Mouse (Mus musculus) megakaryocyte-erythroid progenitor cell, adult 5-6 weeks (primary cell): ENCODE results near the gene Gnb1. TPM values are rescaled to one million over a fixed set of nuclear protein-coding genes. Genes with fewer than 3 reads are reported as not detected.
A peak's percentile ranks its signal among the peaks of the same experiment; 100 is the strongest.

Source experiments
- ATAC-seq: replicated peaks from 2 replicates; pipeline ENCODE4 v1.8.0; 2016; ENCODE audit warnings: mild to moderate bottlenecking, inconsistent platforms; ENCODE audit not compliant: severe bottlenecking, poor library complexity, low FRiP score, low TSS enrichment
- total RNA-seq, 2 experiments: library from RNA; stranded (forward) in 1 of 2; stranded (reverse) in 1 of 2; fragments of 200-1000, 215-1000 nt in 1 of 2; fragments of >200 nt in 1 of 2; fragmentation: Nextera tagmentation in 1 of 2; gene quantifications; 2 replicates each; pipeline ENCODE4 v1.2.3; 2014 to 2017

Gnb1 gene
- total RNA-seq, 2 experiments from 2014 or later, result 158 to 219 TPM

DNA sequence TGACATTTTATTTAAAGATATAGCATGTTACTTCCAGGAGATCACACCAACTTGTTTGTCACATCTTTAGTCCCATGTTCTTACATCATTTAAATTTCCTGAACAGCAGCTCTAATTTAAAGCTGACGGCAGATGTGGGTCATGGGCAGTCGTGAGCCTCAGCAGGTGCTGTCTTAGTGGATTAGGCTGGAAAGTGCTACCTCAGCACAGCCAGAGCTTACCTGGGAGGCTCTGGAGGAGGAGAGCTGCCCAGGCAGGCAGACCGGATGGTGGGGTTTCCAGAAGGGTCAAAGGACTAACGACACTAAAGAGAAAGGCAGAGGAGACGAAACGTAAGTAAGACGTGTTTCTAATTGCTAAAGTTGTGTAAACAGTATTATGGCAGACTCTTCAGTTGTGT lies 31.2 kb downstream of the Gnb1 start:
- no peak for ATAC-seq

DNA sequence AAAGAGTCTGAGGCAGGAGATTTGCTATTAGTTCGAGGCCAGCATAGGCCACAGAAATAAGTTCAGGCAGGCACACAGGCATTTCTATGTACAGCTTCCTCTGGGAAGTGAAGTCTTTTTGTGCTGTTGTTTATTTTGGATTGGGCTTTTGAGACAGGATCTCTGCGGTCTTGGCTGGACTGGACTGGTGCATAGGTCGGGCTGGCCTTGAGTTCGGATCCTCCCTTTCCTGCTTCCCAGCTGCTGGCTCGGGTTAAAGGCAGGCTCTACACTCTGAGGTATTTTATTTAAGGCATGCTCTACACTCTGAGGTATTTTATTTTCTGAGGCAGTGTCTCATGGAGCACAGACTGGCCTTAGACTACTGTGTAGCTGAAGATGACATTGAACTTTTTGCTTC lies 34.6 kb downstream of the Gnb1 start:
- no peak for ATAC-seq

DNA sequence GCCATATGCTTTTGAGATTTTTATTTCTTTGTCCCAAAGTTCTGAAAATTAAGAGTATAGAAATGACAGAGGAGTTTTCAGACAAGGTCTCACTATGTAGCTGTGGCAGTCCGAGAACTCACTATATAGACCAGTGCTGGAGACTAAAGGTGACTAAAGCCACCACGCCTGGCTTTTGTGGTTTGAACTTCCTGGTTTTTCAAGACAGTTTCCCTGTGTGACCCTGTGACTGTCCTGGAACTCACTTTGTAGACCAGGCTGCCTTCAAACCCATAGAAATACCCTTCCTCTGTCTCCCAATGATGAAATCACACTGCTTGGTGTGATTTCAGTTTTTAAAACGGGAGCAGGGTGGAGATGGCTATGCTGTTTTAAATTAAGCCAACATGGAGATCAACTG lies 38.1 kb downstream of the Gnb1 start:
- no peak for ATAC-seq

DNA sequence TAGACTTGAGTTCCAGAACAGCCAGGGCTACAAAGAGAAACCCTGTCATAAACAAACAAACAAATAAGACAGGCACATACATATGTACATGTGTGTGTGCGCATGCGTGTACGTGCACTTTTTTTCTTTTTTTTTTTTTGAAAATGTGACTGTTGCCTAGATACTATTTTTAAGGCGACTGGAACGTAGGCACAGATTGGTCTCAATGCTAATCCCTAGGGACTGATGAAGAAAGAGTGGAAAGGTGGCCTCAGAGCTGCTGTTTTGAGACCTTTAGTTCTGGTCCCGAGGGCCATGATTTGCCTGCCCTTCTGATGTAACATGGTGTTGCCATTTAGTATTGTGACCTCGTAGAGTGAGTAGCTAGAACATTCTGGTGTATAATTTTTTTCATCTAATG lies 58.8 kb downstream of the Gnb1 start:
- no peak for ATAC-seq

DNA sequence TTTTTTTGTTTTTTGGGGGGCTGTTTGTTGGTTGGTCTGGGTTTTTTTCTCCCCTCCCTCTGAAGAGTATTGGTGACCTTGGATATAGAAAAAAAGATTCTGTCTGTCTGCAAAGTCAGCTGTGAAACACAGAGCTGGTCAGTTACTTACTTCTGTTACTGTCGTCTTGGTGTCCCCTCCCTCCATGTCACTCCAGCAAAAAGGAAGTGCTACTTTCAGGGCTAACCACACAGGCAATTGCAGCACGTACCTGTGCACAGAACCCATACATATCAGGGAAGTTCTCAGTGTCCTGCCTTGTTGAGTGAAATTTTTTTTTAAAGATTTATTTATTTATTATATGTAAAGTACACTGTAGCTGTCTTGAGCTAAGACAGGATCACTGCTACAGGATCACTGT lies 59.3 kb downstream of the Gnb1 start:
- no peak for ATAC-seq

DNA sequence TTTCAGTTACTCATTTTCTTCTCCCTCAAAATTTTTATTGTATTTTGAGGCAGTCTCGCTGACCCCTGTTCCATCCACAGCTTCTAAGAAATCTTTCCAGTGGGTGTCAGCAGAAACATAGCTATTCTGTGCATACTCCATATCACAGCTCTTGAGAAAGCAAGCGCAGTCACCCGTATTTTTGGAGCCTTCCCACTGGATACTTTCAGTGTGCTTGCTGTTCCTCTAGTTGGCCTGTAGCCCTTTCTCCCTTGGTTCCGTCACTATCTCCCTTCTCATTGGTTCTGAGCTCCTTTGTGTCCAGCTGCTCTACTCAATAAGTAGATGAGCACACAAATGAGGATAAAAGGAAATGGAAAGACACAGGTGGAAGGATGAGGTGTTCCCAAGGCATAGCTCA lies 59.9 kb downstream of the Gnb1 start:
- ATAC-seq, result no peak

DNA sequence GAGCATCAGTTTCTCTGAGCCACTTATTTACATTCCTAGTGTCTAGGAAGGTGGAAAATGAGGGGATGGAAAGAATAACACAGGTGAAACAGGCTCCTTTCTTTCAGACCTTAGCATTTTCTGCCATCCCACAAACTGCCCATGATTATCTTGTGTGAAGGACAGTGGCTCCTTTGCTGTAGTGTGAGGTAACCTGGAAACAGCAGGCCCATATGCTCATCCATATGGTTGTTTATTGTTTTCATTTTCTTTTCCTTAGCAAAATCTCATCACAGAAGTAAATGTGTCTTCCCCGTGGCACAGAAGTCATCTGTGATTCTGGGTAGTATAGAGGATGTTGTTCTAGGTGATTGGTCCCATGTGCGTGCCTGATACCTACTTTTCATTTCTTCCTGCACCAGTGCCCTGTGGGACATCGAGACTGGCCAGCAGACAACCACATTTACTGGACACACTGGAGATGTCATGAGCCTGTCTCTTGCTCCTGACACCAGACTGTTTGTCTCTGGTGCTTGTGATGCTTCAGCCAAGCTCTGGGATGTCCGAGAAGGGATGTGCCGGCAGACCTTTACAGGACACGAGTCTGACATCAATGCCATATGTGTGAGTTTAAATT lies 61.9 kb downstream of the Gnb1 start:
- no peak for ATAC-seq

DNA sequence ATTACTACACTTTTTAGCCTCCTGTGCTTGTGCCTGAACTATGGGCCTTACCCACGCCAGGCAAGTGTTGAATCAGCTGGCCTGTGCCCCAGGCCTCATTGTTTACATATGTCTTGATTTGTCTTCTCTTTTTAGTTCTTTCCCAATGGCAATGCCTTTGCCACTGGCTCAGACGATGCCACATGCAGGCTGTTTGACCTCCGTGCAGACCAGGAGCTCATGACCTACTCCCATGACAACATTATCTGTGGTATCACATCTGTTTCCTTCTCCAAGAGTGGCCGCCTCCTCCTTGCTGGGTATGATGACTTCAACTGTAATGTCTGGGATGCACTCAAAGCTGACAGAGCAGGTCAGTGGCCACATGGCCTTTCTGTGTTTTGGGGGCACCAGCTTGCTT lies 63.7 kb downstream of the Gnb1 start:
- peak; percentile 48 for ATAC-seq

DNA sequence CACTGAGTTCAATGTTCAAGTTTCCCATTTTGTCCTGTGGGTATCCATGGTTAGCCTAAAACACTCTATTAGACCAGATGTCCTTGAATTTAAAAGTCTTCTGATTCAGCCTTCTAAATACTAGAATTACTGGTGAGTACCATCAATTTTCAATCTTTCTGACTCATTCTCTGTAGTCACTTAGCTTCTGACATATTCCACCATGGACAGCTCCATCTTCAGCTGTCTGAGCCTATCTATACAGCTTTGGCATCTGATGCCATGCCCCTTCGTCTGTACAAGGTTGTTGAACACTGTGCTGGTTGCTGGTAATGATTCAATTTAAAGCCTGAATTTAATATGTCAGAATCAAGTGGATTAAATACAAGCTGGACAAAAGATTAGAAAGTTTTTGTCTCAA lies 64.3 kb downstream of the Gnb1 start:
- ATAC-seq, result no peak

DNA sequence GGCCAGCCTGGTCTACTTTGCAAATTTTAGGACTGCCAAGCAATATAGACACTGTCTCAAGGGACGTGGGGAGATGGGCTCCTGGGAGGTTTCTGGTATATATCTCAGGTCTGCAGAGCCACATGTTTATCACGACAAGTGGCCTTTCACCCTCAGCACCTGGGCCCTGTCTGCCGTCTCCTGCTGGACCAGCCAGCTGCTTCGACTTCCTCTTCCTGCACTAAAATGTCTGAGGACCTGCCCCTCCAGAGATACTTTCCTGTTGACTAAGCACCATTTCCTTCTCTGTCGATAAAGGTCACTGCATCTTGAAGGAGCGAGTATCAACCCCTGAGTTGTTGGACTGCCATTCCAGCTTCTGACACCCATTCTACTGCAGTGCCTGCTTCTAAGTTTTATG lies 68.3 kb downstream of the Gnb1 start:
- no peak for ATAC-seq

DNA sequence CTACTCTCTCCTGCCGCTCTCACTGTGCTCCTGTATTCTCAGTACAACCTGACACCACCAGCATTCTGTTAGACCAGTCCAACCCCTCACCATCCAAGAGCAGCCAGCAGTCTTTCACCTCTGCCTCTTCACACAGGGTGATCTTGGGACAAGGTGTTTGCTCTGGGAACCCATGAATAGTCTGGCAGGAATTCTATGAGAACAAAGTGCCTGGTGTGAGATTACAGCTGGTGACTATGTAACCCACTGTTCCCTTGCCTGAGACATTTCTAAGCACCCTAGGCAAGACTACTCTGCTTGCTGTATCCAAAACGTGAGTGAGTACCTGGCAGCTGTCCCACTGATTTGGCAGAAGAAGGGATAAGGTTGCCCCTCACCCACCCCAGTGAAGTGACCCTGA lies 69.8 kb downstream of the Gnb1 start:
- ATAC-seq, result no peak

DNA sequence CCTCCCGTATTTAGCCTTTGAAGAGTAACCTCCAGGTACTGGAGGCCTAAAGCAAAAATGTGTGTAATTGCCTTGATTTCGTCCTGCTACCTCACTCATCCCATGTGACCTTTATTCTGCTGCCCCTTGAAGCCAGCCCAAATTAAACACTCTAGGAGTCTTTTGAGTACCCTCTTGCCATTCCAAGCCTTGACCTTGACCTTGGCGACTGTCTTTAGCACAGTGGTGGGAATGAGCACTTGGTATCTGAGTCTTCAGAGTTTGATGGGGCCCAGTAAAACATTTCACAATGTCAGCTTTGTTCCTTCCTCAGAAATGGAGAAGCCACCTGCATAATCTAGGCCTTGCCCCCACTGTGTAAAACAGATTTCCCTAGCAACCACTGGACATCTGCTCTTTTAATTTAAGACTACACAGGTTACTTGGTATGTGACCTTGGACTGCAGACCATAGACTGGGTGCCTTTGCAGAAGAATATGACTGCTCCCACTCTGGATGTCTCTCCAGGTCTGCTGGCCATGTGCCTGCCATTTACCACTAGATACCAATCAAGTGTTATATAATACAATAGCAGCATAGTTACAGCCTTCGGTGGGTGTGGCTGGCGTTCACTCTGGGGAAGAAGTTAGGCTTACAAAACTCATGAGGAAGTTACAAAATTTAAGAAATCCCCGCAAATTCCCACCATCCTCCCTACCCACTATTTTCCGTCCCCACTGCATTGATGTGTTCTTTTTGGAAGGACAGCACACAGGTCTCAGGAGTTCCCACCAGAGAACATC lies 70.7 kb downstream of the Gnb1 start, which contains the start of gene Nadk:
Gene Nadk (plus strand): TSS at position 718 of the 782 bp plus-strand sequence.
- no peak for ATAC-seq

DNA sequence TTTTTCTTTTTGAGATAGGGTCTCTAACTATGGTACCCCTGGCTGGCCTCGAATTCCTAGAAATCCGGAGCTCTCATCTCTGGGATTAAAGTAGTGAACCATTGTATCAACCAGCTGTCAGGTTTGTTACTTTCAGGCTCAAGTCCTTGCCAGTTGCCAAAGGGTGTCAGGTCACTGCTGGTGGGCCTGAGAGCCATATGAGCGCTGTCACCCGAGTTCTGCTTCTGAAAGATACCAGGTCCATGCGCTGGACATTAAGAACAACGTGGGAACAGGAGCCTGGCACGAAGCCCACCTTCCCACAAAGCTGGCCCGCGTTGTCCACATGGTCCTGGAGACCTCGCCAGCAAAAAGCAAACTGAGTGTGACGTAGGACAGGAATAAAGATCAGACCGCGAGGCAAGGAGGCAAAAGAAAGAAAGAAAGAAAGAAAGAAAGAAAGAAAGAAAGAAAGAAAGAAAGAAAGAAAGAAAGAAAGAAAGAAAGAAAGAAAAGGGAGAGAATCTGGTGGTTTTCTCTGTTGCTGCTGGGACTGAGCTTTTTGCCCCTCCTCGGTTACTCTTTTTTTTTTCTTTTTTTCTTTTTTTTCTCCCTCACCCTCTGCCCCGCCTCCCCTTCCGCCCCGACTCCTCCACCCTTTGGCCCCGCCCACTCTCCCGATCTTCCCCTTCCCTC lies 71.7 kb downstream of the Gnb1 start:
- ATAC-seq, result no peak

DNA sequence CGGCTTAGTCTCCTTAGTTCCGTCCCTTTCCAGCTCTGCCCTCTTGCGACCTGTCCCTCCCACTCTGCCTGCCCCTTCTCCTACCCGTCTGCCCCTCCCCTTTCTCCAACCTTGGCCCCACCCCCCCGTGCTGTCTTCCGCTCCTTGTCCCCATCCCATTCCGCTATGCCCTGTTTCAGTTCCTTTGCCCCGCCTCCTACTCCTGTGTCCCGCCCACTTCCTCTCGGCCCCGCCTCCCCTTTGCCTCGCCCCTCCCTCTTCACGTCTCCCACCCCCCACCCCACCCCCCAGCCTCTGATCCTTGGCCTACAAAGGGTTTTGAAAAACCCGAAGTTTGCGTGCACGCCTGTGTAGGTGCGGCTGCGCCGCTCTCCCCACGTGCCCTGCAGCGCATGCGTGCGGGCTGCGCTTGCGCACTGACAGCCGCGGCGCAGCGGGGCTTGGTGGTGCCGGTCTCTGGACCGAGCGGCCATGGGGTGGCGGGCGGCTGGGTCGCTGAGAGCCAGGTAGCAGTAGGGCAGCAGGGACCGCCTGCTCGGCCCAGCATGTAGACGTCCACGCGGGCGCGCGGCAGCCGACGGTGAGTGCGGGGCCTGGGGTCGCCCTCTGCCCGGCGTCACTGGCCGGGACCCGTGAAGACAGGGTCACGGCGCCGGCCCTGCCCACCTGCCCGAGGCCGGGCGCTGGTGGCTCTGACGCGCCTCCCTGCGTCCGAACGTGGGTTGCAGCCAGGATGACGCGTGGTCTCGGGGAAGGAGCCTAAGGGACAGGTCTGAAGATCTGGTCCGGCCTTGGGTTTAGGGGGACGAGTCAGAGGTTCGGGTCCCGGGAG lies 72.5 kb downstream of the Gnb1 start:
- ATAC-seq, result peak; percentile 85

DNA sequence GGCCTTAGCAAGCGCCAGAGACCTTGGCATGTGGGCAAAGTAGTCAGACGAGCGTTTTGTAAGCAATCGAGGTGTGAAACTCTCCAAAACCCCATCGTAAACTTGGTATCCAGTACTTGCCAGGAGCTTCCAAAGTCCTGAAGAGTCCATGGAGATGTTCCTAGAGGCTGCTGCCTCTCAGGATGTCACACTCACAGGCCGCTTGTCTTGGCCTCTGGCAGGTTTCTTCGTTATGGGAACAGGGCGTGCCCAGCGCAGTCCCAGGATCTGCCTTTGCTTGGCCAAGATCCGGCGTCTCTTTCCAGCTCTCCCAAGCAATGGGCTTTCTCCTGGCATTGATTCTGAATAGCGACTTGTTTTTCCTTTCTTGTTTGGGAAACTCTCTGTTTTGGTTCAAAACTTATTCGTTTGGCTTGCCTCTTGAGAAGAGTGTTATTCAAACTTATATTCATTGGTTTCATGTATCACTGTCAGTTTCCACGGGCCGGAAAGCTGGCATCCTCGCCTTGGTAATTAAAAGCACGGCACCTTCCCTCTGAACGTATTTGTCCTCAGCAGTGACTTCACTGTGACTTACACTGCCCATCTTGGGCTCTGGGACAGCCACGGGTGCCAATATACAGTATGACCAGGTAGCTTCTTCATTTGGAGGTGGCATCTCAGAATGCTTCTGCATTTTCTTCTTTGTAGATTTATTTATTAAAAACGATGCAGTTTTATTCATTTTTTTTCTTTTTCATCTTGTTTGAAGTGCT lies 73.3 kb downstream of the Gnb1 start:
- 0 out of 2 replicates have a peak, but pooled peaks have one; percentile 21 for ATAC-seq

DNA sequence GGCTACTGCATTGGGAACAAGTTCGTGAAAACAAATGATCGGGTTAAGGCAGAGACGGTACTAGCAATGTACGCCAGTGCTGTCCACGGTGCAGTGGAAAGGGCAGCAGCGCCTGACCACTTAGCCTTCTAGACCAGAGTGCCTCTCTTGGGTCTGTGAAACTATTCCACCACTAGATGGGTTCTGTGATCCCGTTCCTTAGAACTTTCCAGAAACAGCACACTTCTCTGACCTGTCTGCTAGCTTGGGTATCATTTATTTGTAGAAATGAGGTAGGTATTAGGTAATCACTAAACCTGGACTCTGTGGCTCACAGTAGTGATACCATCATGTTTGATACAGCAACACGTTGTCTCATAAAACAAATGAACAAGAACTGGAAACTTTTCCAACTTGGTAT lies 75.4 kb downstream of the Gnb1 start:
- ATAC-seq, result no peak

DNA sequence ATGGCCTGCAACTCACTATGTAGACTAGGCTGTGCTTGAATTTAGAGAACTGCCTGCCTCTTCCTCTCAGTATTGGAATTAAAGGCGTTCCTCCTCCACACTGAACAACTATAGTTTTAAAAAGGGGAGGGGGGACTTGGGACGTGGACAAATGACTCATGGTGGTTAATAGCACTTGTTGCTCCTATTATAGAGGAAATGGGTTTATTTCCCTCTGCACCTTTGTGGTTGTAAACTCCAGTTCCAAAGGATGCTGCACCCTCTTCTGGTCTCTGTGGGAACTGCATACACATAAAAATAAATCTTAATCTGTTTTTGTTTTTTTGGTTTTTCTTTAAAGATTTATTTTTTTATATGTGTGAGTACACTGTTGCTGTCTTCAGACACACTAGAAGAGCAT lies 77.0 kb downstream of the Gnb1 start:
- no peak for ATAC-seq

DNA sequence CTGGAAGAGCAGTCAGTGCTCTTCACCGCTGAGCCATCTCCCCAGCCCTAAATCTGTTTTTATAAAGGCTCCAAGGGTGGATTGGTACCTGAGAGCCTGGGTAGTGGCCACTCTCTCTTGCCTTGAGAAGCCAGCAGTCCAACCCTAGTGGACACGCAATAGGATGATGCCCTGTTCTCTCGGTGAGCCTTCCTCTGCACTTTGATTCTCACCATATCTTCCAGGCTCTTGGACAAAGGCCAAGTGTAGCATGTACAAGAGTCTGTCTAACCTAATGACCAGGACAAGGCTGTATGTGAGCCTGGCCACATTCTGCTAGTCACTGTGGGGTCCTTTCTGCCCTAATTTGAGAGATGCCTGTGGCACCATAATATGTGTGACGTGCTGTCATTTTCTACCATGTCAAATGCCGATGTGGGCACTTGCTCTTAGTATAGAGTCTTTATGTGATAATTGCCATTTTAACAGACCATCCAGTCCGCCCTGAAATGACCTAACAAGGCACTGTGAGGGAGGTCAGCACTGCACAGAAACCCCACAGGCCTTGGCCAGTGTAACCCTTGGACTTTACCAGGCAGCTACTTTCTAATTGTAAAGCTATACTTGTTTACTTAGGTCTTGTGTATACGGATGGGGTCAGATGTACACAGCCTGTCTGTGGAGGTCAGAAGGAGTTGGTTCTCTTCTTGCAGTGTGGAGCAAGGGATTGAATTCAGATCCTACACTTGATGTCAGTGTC lies 77.6 kb downstream of the Gnb1 start:
- no peak for ATAC-seq

DNA sequence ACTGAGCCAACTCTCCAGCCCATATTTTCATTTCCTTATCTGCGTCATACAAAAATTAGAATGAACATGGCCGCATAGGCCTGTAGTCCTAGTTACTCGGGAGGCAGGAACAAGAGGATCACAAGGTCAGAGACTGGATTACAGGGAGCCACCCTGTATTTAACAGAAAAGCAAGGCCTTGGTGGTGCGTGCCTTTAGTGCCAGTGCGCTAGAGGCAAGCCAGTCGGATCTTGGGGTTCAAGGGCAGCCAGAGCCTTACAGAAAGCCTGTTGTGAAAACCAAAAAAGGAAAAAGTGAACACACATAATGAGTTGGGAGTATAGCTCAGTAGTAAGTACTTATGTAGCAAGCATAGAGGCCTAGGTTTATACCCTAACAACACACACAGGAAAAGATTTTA lies 78.7 kb downstream of the Gnb1 start:
- no peak for ATAC-seq
